Mouse (Mus musculus) spleen, adult 2 months (tissue): ENCODE measurements at regions not wholly inside any gene's neighbourhood (a gene's known extent, or its start where the extent isn't known, plus 50 kb on each side); places are given as distances from the start of the nearest gene placed in this dataset.

Experiments
- CTCF ChIP-seq: fragments of 200-500 bp; IDR thresholded peaks from 2 replicates; pipeline ENCODE4 v1.5.1; 2011; ENCODE audit warnings: mild to moderate bottlenecking, inconsistent platforms; ENCODE audit not compliant: insufficient read depth, insufficient read length, insufficient replicate concordance; ENCODE audit errors: extremely low read depth
- POLR2A ChIP-seq: fragments of 200-500 bp; IDR thresholded peaks from 2 replicates; pipeline ENCODE4 v1.6.1; 2011; ENCODE audit warnings: low read depth, low read length, inconsistent platforms

DNA sequence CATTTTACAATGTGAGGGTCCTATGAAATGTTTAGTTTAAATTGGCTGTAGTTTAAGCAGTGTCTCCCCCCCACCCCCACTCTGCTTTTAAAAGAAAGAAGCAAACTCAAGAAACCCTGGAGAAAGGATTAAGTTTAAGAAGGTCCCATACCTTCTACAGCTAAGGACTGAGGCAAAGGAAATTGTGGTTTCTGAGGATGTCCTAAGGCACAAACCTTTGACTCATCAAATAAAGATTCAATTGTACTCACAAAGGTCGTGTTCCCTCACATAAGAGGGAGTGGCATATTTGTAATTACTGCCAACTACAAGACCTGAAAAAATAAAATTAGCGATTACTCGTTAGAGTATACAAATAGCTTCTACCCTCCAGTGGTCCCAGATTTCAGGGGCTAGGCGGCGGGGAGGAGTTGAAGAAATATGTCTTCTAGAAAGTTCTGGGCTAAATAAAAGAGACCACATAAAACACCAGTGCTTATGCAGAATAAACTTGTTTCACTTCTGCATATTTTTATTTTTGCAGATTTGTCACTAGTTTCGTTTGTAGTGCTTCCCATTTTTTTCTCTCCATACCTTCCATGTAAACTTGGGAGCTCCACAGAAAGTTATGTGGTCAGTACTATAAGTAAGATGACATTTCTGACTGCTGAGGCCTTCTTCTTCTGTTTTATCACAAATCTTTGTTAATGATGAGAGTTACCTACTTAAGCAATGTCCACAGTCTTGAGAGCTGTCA is 127.0 kb downstream of the Csl start:
- TF ChIP-seq CTCF, result no peak
- no peak for TF ChIP-seq POLR2A
